Mouse (Mus musculus): ENCODE measurements at regions not wholly inside any gene's neighbourhood (a gene's known extent, or its start where the extent isn't known, plus 50 kb on each side); places are given as distances from the start of the nearest gene placed in this dataset.

- no peak for ATAC-seq (ENCODE audit: low TSS enrichment)
These were observed 727.8 kb upstream of the Frg1 start for GRCm38 (mm10) chr8:42144685-42145084.

- no peak for ATAC-seq (ENCODE audit: low TSS enrichment)
These were observed 727.3 kb upstream of the Frg1 start for GRCm38 (mm10) chr8:42144220-42144619.

GRCm38 (mm10) chr8:42107582-42107981 lies 690.7 kb upstream of the Frg1 start:
- no peak for ATAC-seq (ENCODE audit: low TSS enrichment)

- ATAC-seq (ENCODE audit: low TSS enrichment) = no peak
These were observed 652.4 kb upstream of the Frg1 start for GRCm38 (mm10) chr8:42069314-42069713.

- no peak for ATAC-seq (ENCODE audit: low TSS enrichment)
These were observed 626.7 kb upstream of the Frg1 start for GRCm38 (mm10) chr8:42043526-42043925.

GRCm38 (mm10) chr8:42039245-42039644 lies 622.4 kb upstream of the Frg1 start:
- ATAC-seq (ENCODE audit: low TSS enrichment) = peak; percentile 97

GRCm38 (mm10) chr8:42026934-42027333 lies 610.1 kb upstream of the Frg1 start:
- peak; percentile 92 for ATAC-seq (ENCODE audit: low TSS enrichment)

- ATAC-seq (ENCODE audit: low TSS enrichment) = no peak
These were observed 600.9 kb upstream of the Frg1 start for GRCm38 (mm10) chr8:42017786-42018185.

- ATAC-seq (ENCODE audit: low TSS enrichment) = no peak
These were observed 586.3 kb upstream of the Frg1 start for GRCm38 (mm10) chr8:42003170-42003569.

GRCm38 (mm10) chr8:41989040-41989501 lies 572.2 kb upstream of the Frg1 start:
- ATAC-seq (ENCODE audit: low TSS enrichment) = peak; percentile 98

GRCm38 (mm10) chr8:41988216-41988615 lies 571.3 kb upstream of the Frg1 start:
- no peak for ATAC-seq (ENCODE audit: low TSS enrichment)

GRCm38 (mm10) chr8:41987417-41987816 lies 570.5 kb upstream of the Frg1 start:
- ATAC-seq (ENCODE audit: low TSS enrichment) = no peak

GRCm38 (mm10) chr8:41972416-41972815 lies 555.5 kb upstream of the Frg1 start:
- ATAC-seq (ENCODE audit: low TSS enrichment) = peak; percentile 94

- no peak for ATAC-seq (ENCODE audit: low TSS enrichment)
These were observed 553.7 kb upstream of the Frg1 start for GRCm38 (mm10) chr8:41970536-41970935.

GRCm38 (mm10) chr8:41969408-41969807 lies 552.5 kb upstream of the Frg1 start:
- no peak for ATAC-seq (ENCODE audit: low TSS enrichment)

- peak; percentile 97 for ATAC-seq (ENCODE audit: low TSS enrichment)
These were observed 547.2 kb upstream of the Frg1 start for GRCm38 (mm10) chr8:41964088-41964487.

- ATAC-seq (ENCODE audit: low TSS enrichment) = peak; percentile 55
These were observed 540.0 kb upstream of the Frg1 start for GRCm38 (mm10) chr8:41956878-41957277.

- peak; percentile 65 for ATAC-seq (ENCODE audit: low TSS enrichment)
These were observed 533.9 kb upstream of the Frg1 start for GRCm38 (mm10) chr8:41950736-41951135.

GRCm38 (mm10) chr8:41939298-41939697 lies 522.4 kb upstream of the Frg1 start:
- no peak for ATAC-seq (ENCODE audit: low TSS enrichment)

- peak; percentile 82 for ATAC-seq (ENCODE audit: low TSS enrichment)
These were observed 504.2 kb upstream of the Frg1 start for GRCm38 (mm10) chr8:41921106-41921505.

GRCm38 (mm10) chr8:41920536-41920935 lies 503.7 kb upstream of the Frg1 start:
- ATAC-seq (ENCODE audit: low TSS enrichment) = peak; percentile 99

- ATAC-seq (ENCODE audit: low TSS enrichment) = no peak
These were observed 461.3 kb upstream of the Frg1 start for GRCm38 (mm10) chr8:41878029-41878748.

- peak; percentile 23; the same call in 1 of the 2 replicates for ATAC-seq (ENCODE audit: low TSS enrichment)
These were observed 452.9 kb upstream of the Frg1 start for GRCm38 (mm10) chr8:41869681-41870356.

Data from frontal cortex, adult (tissue).